Mouse (Mus musculus) ES-E14 (cell line): ENCODE measurements around the gene Fndc4.

Source experiments
- CHD2 ChIP-seq: IDR thresholded peaks from 2 replicates; pipeline ENCODE4 v1.6.1; 2014; ENCODE audit warnings: mild to moderate bottlenecking, low read depth, low read length, inconsistent platforms
- HCFC1 ChIP-seq: IDR thresholded peaks from 2 replicates; pipeline ENCODE4 v1.6.1; 2012; ENCODE audit warnings: low read length, inconsistent platforms, borderline replicate concordance; ENCODE audit not compliant: insufficient read depth
- MAFK ChIP-seq: IDR thresholded peaks from 2 replicates; pipeline ENCODE4 v1.6.1; 2014; ENCODE audit warnings: mild to moderate bottlenecking, low read depth, low read length, inconsistent platforms; ENCODE audit not compliant: insufficient read depth
- ZC3H11A ChIP-seq: IDR thresholded peaks from 2 replicates; pipeline ENCODE4 v1.6.1; 2012; ENCODE audit warnings: low read depth, mild to moderate bottlenecking, inconsistent platforms, low read length, borderline replicate concordance

GRCm38 (mm10) chr5:31326850-31327249, 31.0 kb upstream of the Fndc4 start:
- TF ChIP-seq HCFC1: no peak
- TF ChIP-seq CHD2: no peak
- no peak for TF ChIP-seq MAFK
- TF ChIP-seq ZC3H11A: no peak
